Comparison of ENCODE assay signal across 15 mouse cellular contexts in genomic region chr2:117438079-117438478, GRCm38 (mm10).
DNase-seq lines count a peak whose midpoint lies in the region; ATAC-seq and TF ChIP-seq lines count a peak whose summit lies in the region.
"Had no signal": no experiment of that assay in that cellular context is flagged by ENCODE, and none has a peak within 500 bp of the region (broad histone marks: within the 10 kb centered on the region; RNA-seq: fewer than 3 reads in every experiment).

No protein-coding gene starts in this region.

- no peaks in the 10 kb centered on the region for H3K4me1 ChIP-seq in liver, embryonic 14.5 days (replicated peaks; ENCODE audit: control insufficient read depth in 2 of 2, insufficient read depth in 2 of 2, low read length in 1 of 2)
- H3K4me1 ChIP-seq in G1E (ENCODE audit: insufficient read depth, low read depth, low read length), result no peaks in the 10 kb centered on the region
- H3K4me1 ChIP-seq in stomach, postnatal 0 days (replicated peaks; ENCODE audit: control insufficient read depth, insufficient read depth), result no peaks in the 10 kb centered on the region
- H3K4me1 ChIP-seq in midbrain, postnatal 0 days (ENCODE audit: insufficient read depth, low read length), result no peaks in the 10 kb centered on the region
- H3K4me1 ChIP-seq: heart, embryonic 13.5 days; midbrain, embryonic 13.5 days had no signal

- no peaks in the 10 kb centered on the region for H3K27me3 ChIP-seq in liver, embryonic 14.5 days (ENCODE audit: control insufficient read depth, insufficient read depth, low read length)
- no peaks in the 10 kb centered on the region for H3K27me3 ChIP-seq in G1E (ENCODE audit: insufficient read depth, low read length)
- no peaks in the 10 kb centered on the region for H3K27me3 ChIP-seq in stomach, postnatal 0 days (ENCODE audit: control insufficient read depth, insufficient read depth, low read length)
- no peaks in the 10 kb centered on the region for H3K27me3 ChIP-seq in midbrain, postnatal 0 days (ENCODE audit: insufficient read depth, low read length)
- H3K27me3 ChIP-seq: heart, embryonic 13.5 days; midbrain, embryonic 13.5 days had no signal

- no peak overlapping the region for H3K9ac ChIP-seq in liver, embryonic 14.5 days (replicated peaks)
- no peak overlapping the region for H3K9ac ChIP-seq in stomach, postnatal 0 days (ENCODE audit: low read length)
- H3K9ac ChIP-seq in midbrain, postnatal 0 days (replicated peaks; ENCODE audit: low read length, poor library complexity, severe bottlenecking), result no peak overlapping the region
- H3K9ac ChIP-seq: heart, embryonic 13.5 days; midbrain, embryonic 13.5 days; neural tube, embryonic 13.5 days had no signal

- DNase-seq in cerebellum, postnatal 10 days, result peak; percentile 20 to 25
- DNase-seq in cerebellum, postnatal 14 days, result no peak
- DNase-seq in liver, embryonic 14.5 days (ENCODE audit: low read depth in 3 of 3, low spot score in 3 of 3), result no peak
- DNase-seq in liver, result no peak
- DNase-seq in G1E (ENCODE audit: low spot score), result no peak
- no peak for DNase-seq in stomach, postnatal 0 days (ENCODE audit: low spot score)
- no peak for DNase-seq in midbrain, postnatal 0 days (ENCODE audit: low spot score)
- DNase-seq in urinary bladder, adult 18-20 months (ENCODE audit: low spot score in 2 of 2), result no peak
- DNase-seq: layer of hippocampus, postnatal 36 days; lung, postnatal 36 days; right cerebral cortex, adult 18-20 months had no signal

- no peak overlapping the region for H3K27ac ChIP-seq in liver, embryonic 14.5 days
- no peak overlapping the region for H3K27ac ChIP-seq in stomach, postnatal 0 days (replicated peaks)
- no peak overlapping the region for H3K27ac ChIP-seq in midbrain, postnatal 0 days (ENCODE audit: low read depth, low read length)
- H3K27ac ChIP-seq: heart, embryonic 13.5 days; kidney, postnatal 0 days; midbrain, embryonic 13.5 days; neural tube, embryonic 13.5 days had no signal

- TF ChIP-seq EP300 in liver, embryonic 14.5 days (IDR thresholded peaks at IDR 0.05; ENCODE audit: low read depth), result no peak
- no peak for TF ChIP-seq EP300 in stomach, postnatal 0 days (optimal IDR thresholded peaks at IDR 0.05)

- no peak overlapping the region for H3K4me2 ChIP-seq in liver, embryonic 14.5 days (ENCODE audit: low read depth)
- H3K4me2 ChIP-seq in stomach, postnatal 0 days (replicated peaks; ENCODE audit: low read depth), result no peak overlapping the region
- H3K4me2 ChIP-seq in midbrain, postnatal 0 days (ENCODE audit: low read depth, low read length, poor library complexity, severe bottlenecking), result no peak overlapping the region
- H3K4me2 ChIP-seq: heart, embryonic 13.5 days; midbrain, embryonic 13.5 days; neural tube, embryonic 13.5 days had no signal

- WGBS in liver, embryonic 14.5 days (ENCODE audit: insufficient replicate concordance), result 70% methylated on average over 12 of the region's 12 CpGs
- WGBS in stomach, postnatal 0 days, result 87% methylated on average over 12 of the region's 12 CpGs
- WGBS in midbrain, postnatal 0 days, result 83% methylated on average over 12 of the region's 12 CpGs

- no peak overlapping the region for H3K4me3 ChIP-seq in liver, embryonic 14.5 days (ENCODE audit: insufficient read depth in 1 of 2, low read depth in 2 of 2, low read length in 2 of 2)
- H3K4me3 ChIP-seq in G1E (ENCODE audit: low read depth, low read length), result no peak overlapping the region
- H3K4me3 ChIP-seq in stomach, postnatal 0 days (ENCODE audit: low read depth, low read length), result no peak overlapping the region
- H3K4me3 ChIP-seq in midbrain, postnatal 0 days (ENCODE audit: low read depth, low read length), result no peak overlapping the region
- H3K4me3 ChIP-seq: heart, embryonic 13.5 days; midbrain, embryonic 13.5 days; neural tube, embryonic 13.5 days had no signal

- no peaks in the 10 kb centered on the region for H3K9me3 ChIP-seq in liver, embryonic 14.5 days (ENCODE audit: control insufficient read depth, low read length)
- no peaks in the 10 kb centered on the region for H3K9me3 ChIP-seq in G1E (replicated peaks)
- no peaks in the 10 kb centered on the region for H3K9me3 ChIP-seq in stomach, postnatal 0 days (ENCODE audit: control insufficient read depth, low read length)
- no peaks in the 10 kb centered on the region for H3K9me3 ChIP-seq in midbrain, postnatal 0 days (ENCODE audit: low read length)
- H3K9me3 ChIP-seq: heart, embryonic 13.5 days; midbrain, embryonic 13.5 days; neural tube, embryonic 13.5 days had no signal

- peak; percentile 63 for TF ChIP-seq CTCF in liver, embryonic 14.5 days (IDR thresholded peaks at IDR 0.05; ENCODE audit: low read depth)
- 0 out of 2 replicates have a peak, but pooled peaks have one; percentile 9 for TF ChIP-seq CTCF in G1E (IDR thresholded peaks at IDR 0.05; ENCODE audit: low read depth, low read length)
- peak; percentile 39 for TF ChIP-seq CTCF in stomach, postnatal 0 days (IDR thresholded peaks at IDR 0.05; ENCODE audit: low read depth)
- no peak; the same call in 1 of the 2 replicates for TF ChIP-seq CTCF in midbrain, postnatal 0 days (IDR thresholded peaks at IDR 0.05)

- no peaks in the 10 kb centered on the region for H3K36me3 ChIP-seq in liver, embryonic 14.5 days (replicated peaks; ENCODE audit: control insufficient read depth, insufficient read depth, low read depth)
- H3K36me3 ChIP-seq in G1E (replicated peaks), result no peaks in the 10 kb centered on the region
- H3K36me3 ChIP-seq in stomach, postnatal 0 days (ENCODE audit: control insufficient read depth, insufficient read depth, low read length), result no peaks in the 10 kb centered on the region
- no peaks in the 10 kb centered on the region for H3K36me3 ChIP-seq in midbrain, postnatal 0 days (ENCODE audit: insufficient read depth, low read length)
- H3K36me3 ChIP-seq: heart, embryonic 13.5 days; midbrain, embryonic 13.5 days; neural tube, embryonic 13.5 days had no signal

- no peak for ATAC-seq in liver, embryonic 14.5 days (ENCODE audit: insufficient read depth)
- no peak for ATAC-seq in G1E (ENCODE audit: extremely low read depth, insufficient number of reproducible peaks, low FRiP score, poor library complexity, severe bottlenecking)
- no peak for ATAC-seq in stomach, postnatal 0 days (ENCODE audit: low FRiP score, low TSS enrichment)
- no peak for ATAC-seq in midbrain, postnatal 0 days (ENCODE audit: low FRiP score)

Comparison
In these comparisons a context has a peak if more than half of its experiments do, and no peak if none do; other contexts are left out.
1. DNase-seq: peak in cerebellum, postnatal 10 days (2 of 2); none in cerebellum, postnatal 14 days (0 of 2), liver, embryonic 14.5 days (0 of 3), liver (single experiment), G1E (single experiment), stomach, postnatal 0 days (single experiment), midbrain, postnatal 0 days (single experiment) and urinary bladder, adult 18-20 months (0 of 2).